Mouse (Mus musculus): ENCODE measurements around the gene Pde1c. TPM values are rescaled to one million over a fixed set of nuclear protein-coding genes. Genes with fewer than 3 reads are reported as not detected.

Gene Pde1c
- polyA plus RNA-seq, 1 experiment from 2014 or later, result 0.97 TPM

DNA sequence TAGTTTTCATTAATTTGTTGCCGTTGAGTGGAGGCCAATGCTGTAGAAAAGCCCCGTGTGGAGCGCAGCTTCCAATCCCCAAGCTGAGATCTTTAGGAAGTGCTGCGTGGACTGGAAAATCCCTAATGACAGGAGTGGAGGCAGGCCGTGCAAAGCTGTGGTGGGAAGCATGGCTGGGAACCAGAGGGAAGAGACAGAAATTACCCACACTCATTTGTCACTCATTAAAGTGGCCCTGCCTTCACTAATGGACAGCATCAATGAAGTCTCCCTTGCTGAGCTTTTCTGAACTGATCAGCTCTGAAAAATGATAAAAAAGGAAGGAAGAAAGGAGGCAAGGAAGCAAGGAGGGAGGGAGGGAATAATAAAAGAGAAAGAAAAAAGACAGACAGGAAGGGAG is 538.9 kb downstream of the Pde1c start:
- H3K27ac ChIP-seq (ENCODE audit: low read length), result no peak overlapping the region
- H3K9ac ChIP-seq (replicated peaks; ENCODE audit: low read length), result no peak overlapping the region
- WGBS, result 63% methylated on average over 5 of the region's 5 CpGs
- no peaks in the 10 kb centered on the region for H3K27me3 ChIP-seq (ENCODE audit: insufficient read depth, low read length)
- no peaks in the 10 kb centered on the region for H3K36me3 ChIP-seq (ENCODE audit: insufficient read depth, low read length)
- H3K9me3 ChIP-seq (ENCODE audit: low read length), result no peaks in the 10 kb centered on the region
- no peak overlapping the region for H3K4me2 ChIP-seq (replicated peaks; ENCODE audit: low read depth, low read length)
- ATAC-seq (ENCODE audit: low FRiP score, low TSS enrichment), result no peak
- no peaks in the 10 kb centered on the region for H3K4me1 ChIP-seq (ENCODE audit: insufficient read depth, low read length)
- no peak overlapping the region for H3K4me3 ChIP-seq (ENCODE audit: low read length)

DNA sequence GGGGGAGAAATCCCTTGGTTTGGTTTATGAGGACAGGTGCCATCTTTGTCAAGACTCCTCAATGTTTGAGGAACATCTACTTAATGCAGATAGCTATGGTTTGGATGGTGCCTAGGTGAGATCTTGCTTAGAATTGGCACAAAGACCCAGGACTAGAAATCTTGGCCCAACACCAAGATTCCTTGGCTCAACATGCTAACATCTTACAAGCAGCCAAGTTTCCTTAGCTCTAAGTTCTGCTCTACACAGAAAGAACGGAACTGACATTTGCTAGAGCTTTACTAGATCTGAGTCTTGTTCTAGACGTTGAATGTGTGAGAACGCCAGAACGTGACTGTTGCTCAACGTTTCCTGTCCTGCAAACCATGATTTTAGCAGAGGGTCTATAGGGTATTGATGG is 540.9 kb downstream of the Pde1c start:
- no peak for ATAC-seq (ENCODE audit: low FRiP score, low TSS enrichment)
- no peak overlapping the region for H3K27ac ChIP-seq (ENCODE audit: low read length)

DNA sequence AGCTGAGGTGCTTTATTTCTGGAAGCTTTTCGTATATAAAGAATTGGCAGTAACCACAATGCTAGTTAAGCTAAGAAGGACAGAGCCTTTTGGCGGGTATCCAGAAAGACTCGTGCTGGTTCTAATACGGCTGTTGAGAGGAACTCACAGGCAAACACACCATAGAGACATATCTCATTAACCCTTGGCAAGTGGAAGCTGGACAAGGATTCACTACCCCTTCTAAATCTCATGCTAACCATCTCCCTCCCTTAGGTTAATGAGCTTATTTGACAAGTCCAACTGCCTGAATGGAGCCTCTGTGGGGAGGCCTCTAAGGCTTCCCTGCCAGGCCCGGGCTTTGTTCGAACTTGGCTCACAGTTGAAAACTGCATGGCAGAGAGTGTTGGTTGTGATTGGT is 541.6 kb downstream of the Pde1c start:
- Histone ChIP-seq H3K4me1 (ENCODE audit: insufficient read depth, low read length) (no peaks in the 10 kb centered on the region), H3K9me3 (ENCODE audit: low read length) (no peaks in the 10 kb centered on the region), H3K9ac (replicated peaks; ENCODE audit: low read length) (no peak overlapping the region), H3K27me3 (ENCODE audit: insufficient read depth, low read length) (no peaks in the 10 kb centered on the region), H3K27ac (ENCODE audit: low read length) (no peak overlapping the region), H3K4me3 (ENCODE audit: low read length) (no peak overlapping the region), H3K4me2 (replicated peaks; ENCODE audit: low read depth, low read length) (no peak overlapping the region), H3K36me3 (ENCODE audit: insufficient read depth, low read length) (no peaks in the 10 kb centered on the region)
- 80% methylated on average over 6 of the region's 6 CpGs for WGBS
- no peak for ATAC-seq (ENCODE audit: low FRiP score, low TSS enrichment)

More for the DNA sequence above, 540.9 kb downstream of the Pde1c start:
- Histone ChIP-seq H3K27me3 (ENCODE audit: insufficient read depth, low read length) (no peaks in the 10 kb centered on the region), H3K4me1 (ENCODE audit: insufficient read depth, low read length) (no peaks in the 10 kb centered on the region), H3K4me2 (replicated peaks; ENCODE audit: low read depth, low read length) (no peak overlapping the region), H3K36me3 (ENCODE audit: insufficient read depth, low read length) (no peaks in the 10 kb centered on the region), H3K9ac (replicated peaks; ENCODE audit: low read length) (no peak overlapping the region), H3K4me3 (ENCODE audit: low read length) (no peak overlapping the region), H3K9me3 (ENCODE audit: low read length) (no peaks in the 10 kb centered on the region)
- 87% methylated on average over 5 of the region's 5 CpGs for WGBS

DNA sequence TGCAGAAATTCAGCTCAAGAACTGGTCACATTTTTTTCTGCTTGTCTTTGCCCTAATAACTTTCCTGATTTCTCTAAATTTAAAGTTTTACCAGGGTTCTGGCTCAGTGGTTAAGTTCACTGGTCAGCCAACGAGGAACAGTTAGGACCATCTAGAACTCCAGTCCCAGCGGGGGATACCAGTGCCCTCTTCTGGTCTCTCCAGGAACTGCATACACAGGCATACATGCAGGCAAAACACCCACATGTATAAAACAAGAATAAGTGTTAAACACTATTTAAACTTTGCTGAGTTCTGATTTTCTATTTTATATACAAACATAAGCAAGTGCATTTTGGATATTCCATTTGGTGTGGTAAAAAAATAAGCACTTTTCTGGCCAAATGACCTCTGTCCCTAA is 543.4 kb downstream of the Pde1c start:
- no peak for ATAC-seq (ENCODE audit: low FRiP score, low TSS enrichment)
- H3K9ac ChIP-seq (replicated peaks; ENCODE audit: low read length), result no peak overlapping the region
- no peaks in the 10 kb centered on the region for H3K36me3 ChIP-seq (ENCODE audit: insufficient read depth, low read length)
- no peak overlapping the region for H3K4me3 ChIP-seq (ENCODE audit: low read length)
- H3K27me3 ChIP-seq (ENCODE audit: insufficient read depth, low read length), result no peaks in the 10 kb centered on the region
- no peaks in the 10 kb centered on the region for H3K4me1 ChIP-seq (ENCODE audit: insufficient read depth, low read length)
- H3K4me2 ChIP-seq (replicated peaks; ENCODE audit: low read depth, low read length), result no peak overlapping the region
- H3K9me3 ChIP-seq (ENCODE audit: low read length), result no peaks in the 10 kb centered on the region
- no peak overlapping the region for H3K27ac ChIP-seq (ENCODE audit: low read length)
- WGBS, result 63% methylated on average over 2 of the region's 2 CpGs

Small RNA genes lying within 50 kb of the gene (microRNA-seq; reads per million reads assigned to microRNA genes)
- gene Gm44413, result not detected

Other genes with a start within 250 kb of the Pde1c start
- gene Lsm5, start 135.6 kb upstream of the Pde1c start, polyA plus RNA-seq (2015; fragmentation: Nextera tagmentation; extraction: Ambion mirVana), result 97.0 and 98.5 TPM in 2 replicates
- 11.6 and 12.1 TPM in 2 replicates for gene Avl9, start 145.8 kb upstream of the Pde1c start, polyA plus RNA-seq (2015; fragmentation: Nextera tagmentation; extraction: Ambion mirVana)
- gene Kbtbd2, start 228.7 kb upstream of the Pde1c start, polyA plus RNA-seq (2015; fragmentation: Nextera tagmentation; extraction: Ambion mirVana), result 24.8 and 31.4 TPM in 2 replicates

Data from kidney, embryonic 16.5 days (tissue).